Mouse (Mus musculus): ENCODE results near the gene Mapk3. TPM values are rescaled to one million over a fixed set of nuclear protein-coding genes. Genes with fewer than 3 reads are reported as not detected.

Mapk3 gene
- total and polyA plus RNA-seq, 3 experiments = 22.4 to 48.5 (median 25.3) TPM

- H3K36me3 ChIP-seq (replicated peaks in 1 of 2; ENCODE audit: control insufficient read depth in 1 of 2, insufficient read depth in 1 of 2, low read length in 1 of 2) = no peaks in the 10 kb centered on the region
- no peaks in the 10 kb centered on the region for H3K27me3 ChIP-seq (replicated peaks)
- no peaks in the 10 kb centered on the region for H3K79me2 ChIP-seq (replicated peaks; ENCODE audit: control insufficient read depth, extremely low read depth, insufficient read depth, poor library complexity, severe bottlenecking)
- in situ Hi-C loops (cut with MboI; ENCODE audit: low pct_ligation_motif_present, low pct_unique_long_range_greater_than_20kb, low sequenced_read_pairs) = loop anchor here (5.0 kb wide), 1 partner anchor 1057 kb away; no protein-coding TSS in a partner anchor
- H3K4me2 ChIP-seq (ENCODE audit: insufficient read depth, low read depth, poor library complexity, severe bottlenecking) = no peak overlapping the region
- DNase-seq (ENCODE audit: extremely low read depth) = no peak
- dilution Hi-C loops (cut with MboI; ENCODE audit: extremely low pct_ligation_motif_present, extremely low pct_unique_long_range_greater_than_20kb, low sequenced_read_pairs) = no loop called here
- H3K27ac ChIP-seq (ENCODE audit: insufficient read depth, low read depth) = no peak overlapping the region
- no peak overlapping the region for H3K4me3 ChIP-seq (replicated peaks in 1 of 3; ENCODE audit: low read depth in 2 of 3, low read length in 2 of 3, poor library complexity in 1 of 3)
- H3K9me3 ChIP-seq (replicated peaks; ENCODE audit: low read length) = peaks cover 3% of the 10 kb centered on the region
- TF ChIP-seq EP300 (IDR thresholded peaks at IDR 0.05; ENCODE audit: low read length) (no peak), JUN (IDR thresholded peaks at IDR 0.05; ENCODE audit: insufficient read depth, low read depth, low read length) (no peak), CHD2 (IDR thresholded peaks at IDR 0.05; ENCODE audit: low read length) (no peak), HCFC1 (IDR thresholded peaks at IDR 0.05; ENCODE audit: low read depth, low read length) (no peak), SMC3 (IDR thresholded peaks at IDR 0.05; ENCODE audit: low read depth, low read length) (no peak)
- H3K9ac ChIP-seq (ENCODE audit: insufficient read depth, low read depth) = no peak overlapping the region
- peaks cover 0 to 4% of the 10 kb centered on the region in 2 experiments; a peak in 2 of 4 replicates for H3K4me1 ChIP-seq (ENCODE audit: control insufficient read depth in 1 of 2, insufficient read depth in 2 of 2)
Observed at GRCm38 (mm10) chr7:126715679-126716078, 43.7 kb upstream of the Mapk3 start.

GRCm38 (mm10) chr7:126717566-126717965, 41.8 kb upstream of the Mapk3 start:
- H3K27me3 ChIP-seq (replicated peaks) = no peaks in the 10 kb centered on the region
- no peak for DNase-seq (ENCODE audit: extremely low read depth)
- no peak overlapping the region for H3K4me2 ChIP-seq (ENCODE audit: insufficient read depth, low read depth, poor library complexity, severe bottlenecking)
- peaks cover 0 to 9% of the 10 kb centered on the region in 2 experiments; a peak in 2 of 4 replicates for H3K4me1 ChIP-seq (ENCODE audit: control insufficient read depth in 1 of 2, insufficient read depth in 2 of 2)
- no peaks in the 10 kb centered on the region for H3K36me3 ChIP-seq (replicated peaks in 1 of 2; ENCODE audit: control insufficient read depth in 1 of 2, insufficient read depth in 1 of 2, low read length in 1 of 2)
- H3K79me2 ChIP-seq (replicated peaks; ENCODE audit: control insufficient read depth, extremely low read depth, insufficient read depth, poor library complexity, severe bottlenecking) = no peaks in the 10 kb centered on the region
- in situ Hi-C loops (cut with MboI; ENCODE audit: low pct_ligation_motif_present, low pct_unique_long_range_greater_than_20kb, low sequenced_read_pairs) = loop anchor here (5.0 kb wide), 1 partner anchor 1055 kb away; no protein-coding TSS in a partner anchor
- no peak overlapping the region for H3K4me3 ChIP-seq (replicated peaks in 1 of 3; ENCODE audit: low read depth in 2 of 3, low read length in 2 of 3, poor library complexity in 1 of 3)
- no peak for TF ChIP-seq NRF1 (IDR thresholded peaks at IDR 0.05; ENCODE audit: low read depth, low read length)
- TF ChIP-seq RCOR1 (conservative IDR thresholded peaks at IDR 0.05; ENCODE audit: low read depth, low read length) = no peak
- TF ChIP-seq E2F4 (IDR thresholded peaks at IDR 0.05; ENCODE audit: insufficient replicate concordance, low read depth, low read length) = no peak
- TF ChIP-seq JUND (conservative IDR thresholded peaks at IDR 0.05; ENCODE audit: low read depth, low read length) = no peak
- no peak for TF ChIP-seq CHD1 (IDR thresholded peaks at IDR 0.05; ENCODE audit: low read depth, low read length)
- H3K9ac ChIP-seq (ENCODE audit: insufficient read depth, low read depth) = no peak overlapping the region
- H3K9me3 ChIP-seq (replicated peaks; ENCODE audit: low read length) = peaks cover 3% of the 10 kb centered on the region
- dilution Hi-C loops (cut with MboI; ENCODE audit: extremely low pct_ligation_motif_present, extremely low pct_unique_long_range_greater_than_20kb, low sequenced_read_pairs) = no loop called here
- no peak overlapping the region for H3K27ac ChIP-seq (ENCODE audit: insufficient read depth, low read depth)

GRCm38 (mm10) chr7:126718787-126719337, 40.5 kb upstream of the Mapk3 start:
- Histone ChIP-seq H3K36me3 (replicated peaks in 1 of 2; ENCODE audit: control insufficient read depth in 1 of 2, insufficient read depth in 1 of 2, low read length in 1 of 2) (no peaks in the 10 kb centered on the region), H3K4me1 (ENCODE audit: control insufficient read depth in 1 of 2, insufficient read depth in 2 of 2) (peaks cover 0 to 9% of the 10 kb centered on the region in 2 experiments; a peak in 2 of 4 replicates), H3K9ac (ENCODE audit: insufficient read depth, low read depth) (no peak overlapping the region), H3K4me2 (ENCODE audit: insufficient read depth, low read depth, poor library complexity, severe bottlenecking) (no peak overlapping the region), H3K9me3 (replicated peaks; ENCODE audit: low read length) (peaks cover 5% of the 10 kb centered on the region), H3K4me3 (replicated peaks in 1 of 3; ENCODE audit: low read depth in 2 of 3, low read length in 2 of 3, poor library complexity in 1 of 3) (no peak overlapping the region), H3K27ac (ENCODE audit: insufficient read depth, low read depth) (no peak overlapping the region), H3K79me2 (replicated peaks; ENCODE audit: control insufficient read depth, extremely low read depth, insufficient read depth, poor library complexity, severe bottlenecking) (no peaks in the 10 kb centered on the region), H3K27me3 (replicated peaks) (no peaks in the 10 kb centered on the region)
- dilution Hi-C loops (cut with MboI; ENCODE audit: extremely low pct_ligation_motif_present, extremely low pct_unique_long_range_greater_than_20kb, low sequenced_read_pairs) (no loop called here), in situ Hi-C loops (cut with MboI; ENCODE audit: low pct_ligation_motif_present, low pct_unique_long_range_greater_than_20kb, low sequenced_read_pairs) (loop anchor here (5.0 kb wide), 1 partner anchor 1053 kb away; no protein-coding TSS in a partner anchor)
- DNase-seq (ENCODE audit: extremely low read depth) = no peak
- TF ChIP-seq RAD21 (IDR thresholded peaks at IDR 0.05; ENCODE audit: low read depth, low read length) (peak; percentile 34), SMC3 (IDR thresholded peaks at IDR 0.05; ENCODE audit: low read depth, low read length) (peak; percentile 28), CTCF (conservative IDR thresholded peaks at IDR 0.05 in 1 of 2, IDR thresholded peaks at IDR 0.05 in 1 of 2; ENCODE audit: low read depth in 2 of 2, low read length in 2 of 2) (peak in 1 of 2 experiments; percentile 54; a peak in 2 of 4 replicates), IRF4 (IDR thresholded peaks at IDR 0.05; ENCODE audit: low read depth, low read length) (no peak)
